Mouse (Mus musculus) embryonic facial prominence, embryonic 12.5 days (tissue): ENCODE measurements around the gene Xrcc5. TPM values are rescaled to one million over a fixed set of nuclear protein-coding genes. Genes with fewer than 3 reads are reported as not detected.

ENCODE experiments used
- ATAC-seq: fragments of 200-750 bp; cut with Nextera tagmentation; 2 replicates; pipeline ENCODE4 v1.8.0; 2017; ENCODE audit not compliant: insufficient number of reproducible peaks, insufficient read depth, low FRiP score, low TSS enrichment
- H3K27ac ChIP-seq: fragments of 300-500 bp; sonication (generic); 2 replicates; pipeline ENCODE4 v1.5.1; 2016; ENCODE audit warnings: mild to moderate bottlenecking
- H3K27me3 ChIP-seq: fragments of 300-500 bp; sonication (generic); 2 replicates; pipeline ENCODE4 v1.6.1; 2016; ENCODE audit warnings: mild to moderate bottlenecking, moderate library complexity
- H3K36me3 ChIP-seq: fragments of 300-500 bp; sonication (generic); 2 replicates; pipeline ENCODE4 v1.6.1; 2016; ENCODE audit warnings: mild to moderate bottlenecking
- H3K4me1 ChIP-seq: fragments of 300-500 bp; sonication (generic); 2 replicates; pipeline ENCODE4 v1.6.1; 2016
- H3K4me2 ChIP-seq: fragments of 300-500 bp; sonication (generic); replicated peaks from 2 replicates; pipeline ENCODE4 v1.6.1; 2016; ENCODE audit warnings: mild to moderate bottlenecking, moderate library complexity
- H3K4me3 ChIP-seq: fragments of 300-500 bp; sonication (generic); 2 replicates; pipeline ENCODE4 v1.5.1; 2016; ENCODE audit warnings: mild to moderate bottlenecking
- H3K9ac ChIP-seq: fragments of 300-500 bp; sonication (generic); 2 replicates; pipeline ENCODE4 v1.6.1; 2016; ENCODE audit warnings: mild to moderate bottlenecking, moderate library complexity
- H3K9me3 ChIP-seq: fragments of 300-500 bp; sonication (generic); 2 replicates; pipeline ENCODE4 v1.6.1; 2016; ENCODE audit warnings: mild to moderate bottlenecking, moderate library complexity
- WGBS: fragments of 180-500 bp; shearing (Covaris S2); methylation state at CpG from one replicate; pipeline ENCODE4 v1.1.7; 2016; 5-methylcytosine and 5-hydroxymethylcytosine counted together
- polyA plus RNA-seq: library from polyadenylated mRNA; unstranded; fragments of >200 nt; fragmentation: Nextera tagmentation; extraction: Ambion mirVana; gene quantifications from 2 replicates; pipeline ENCODE4 v1.2.1, GENCODE M21; 2016

Xrcc5 gene
- polyA plus RNA-seq, 1 experiment from 2014 or later, result 60.2 TPM

DNA sequence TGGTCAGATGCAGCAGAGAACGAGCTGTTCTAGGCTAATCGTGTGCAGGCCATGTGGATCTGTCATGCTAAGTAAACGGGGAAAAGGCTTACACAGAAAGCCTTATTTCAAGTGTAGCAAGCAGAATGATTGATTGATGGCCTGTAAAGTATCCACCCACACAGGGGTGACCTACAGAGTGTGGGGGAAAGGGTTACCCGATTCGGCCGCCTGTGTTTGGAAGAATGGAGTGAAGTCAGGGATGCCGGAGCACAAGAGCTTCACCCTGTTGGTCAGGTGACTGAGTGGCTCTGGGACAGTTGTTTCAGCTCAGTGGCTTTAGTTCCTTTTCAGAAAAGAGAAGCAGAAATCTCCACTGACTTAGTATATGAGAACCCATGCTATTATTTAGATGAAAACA, 9.7 kb downstream of the Xrcc5 start:
- H3K9me3 ChIP-seq, result no peaks in the 10 kb centered on the region
- peaks cover 53% of the 10 kb centered on the region for H3K36me3 ChIP-seq
- ATAC-seq, result no peak
- H3K27me3 ChIP-seq, result no peaks in the 10 kb centered on the region
- H3K27ac ChIP-seq, result no peak overlapping the region
- 81% methylated on average over 7 of the region's 7 CpGs for WGBS
- H3K9ac ChIP-seq, result no peak overlapping the region
- no peak overlapping the region for H3K4me2 ChIP-seq
- no peak overlapping the region for H3K4me3 ChIP-seq
- no peaks in the 10 kb centered on the region for H3K4me1 ChIP-seq

DNA sequence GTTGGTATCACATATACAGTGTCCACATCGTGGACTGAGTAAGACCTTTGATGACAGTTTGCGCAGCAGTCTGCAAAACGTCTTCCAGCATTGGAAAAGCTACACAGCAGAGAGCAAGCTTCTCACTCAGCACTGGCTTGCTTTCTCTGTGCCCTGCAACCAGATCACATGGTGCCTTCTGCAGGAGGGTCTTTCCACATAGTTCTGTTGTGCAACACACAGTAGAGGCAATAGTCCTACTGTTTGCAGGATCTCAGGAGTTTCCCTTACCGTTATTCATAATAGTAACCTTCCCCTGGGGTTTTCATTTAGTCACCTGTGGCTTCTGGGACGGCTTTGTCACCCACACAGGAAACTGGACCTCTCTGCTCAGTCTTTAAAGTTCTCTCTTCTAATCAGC, 13.5 kb downstream of the Xrcc5 start:
- Histone ChIP-seq H3K27ac (no peak overlapping the region), H3K4me2 (no peak overlapping the region), H3K4me3 (no peak overlapping the region), H3K9ac (no peak overlapping the region), H3K9me3 (no peaks in the 10 kb centered on the region), H3K4me1 (no peaks in the 10 kb centered on the region), H3K27me3 (no peaks in the 10 kb centered on the region), H3K36me3 (peaks cover 64% of the 10 kb centered on the region)
- ATAC-seq, result no peak
- 91% methylated on average over 5 of the region's 5 CpGs for WGBS

DNA sequence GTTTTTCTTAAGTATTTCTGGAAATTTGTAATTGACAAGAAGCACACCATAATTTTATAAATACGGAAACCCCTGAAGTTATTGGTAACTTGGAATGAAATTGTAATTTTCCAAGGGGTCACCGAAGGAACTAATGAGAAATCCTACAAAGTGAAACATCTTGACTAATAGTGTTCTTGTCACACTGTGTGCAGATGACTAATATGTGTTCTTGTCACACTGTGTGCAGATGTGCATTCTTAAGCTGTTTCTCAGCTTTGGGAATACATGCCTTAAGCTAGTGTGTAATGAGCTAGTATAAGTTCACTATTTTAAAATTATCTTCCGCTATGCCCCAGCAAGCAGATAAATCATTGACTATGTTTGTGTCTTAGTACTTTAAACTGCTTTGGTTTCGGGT, 16.0 kb downstream of the Xrcc5 start:
- no peak overlapping the region for H3K4me2 ChIP-seq
- H3K4me3 ChIP-seq, result no peak overlapping the region
- peaks cover 68% of the 10 kb centered on the region for H3K36me3 ChIP-seq
- H3K27me3 ChIP-seq, result no peaks in the 10 kb centered on the region
- H3K9ac ChIP-seq, result no peak overlapping the region
- no peak for ATAC-seq
- H3K27ac ChIP-seq, result no peak overlapping the region
- WGBS, result 95% methylated on average over 4 of the region's 4 CpGs
- H3K9me3 ChIP-seq, result no peaks in the 10 kb centered on the region
- H3K4me1 ChIP-seq, result no peaks in the 10 kb centered on the region

DNA sequence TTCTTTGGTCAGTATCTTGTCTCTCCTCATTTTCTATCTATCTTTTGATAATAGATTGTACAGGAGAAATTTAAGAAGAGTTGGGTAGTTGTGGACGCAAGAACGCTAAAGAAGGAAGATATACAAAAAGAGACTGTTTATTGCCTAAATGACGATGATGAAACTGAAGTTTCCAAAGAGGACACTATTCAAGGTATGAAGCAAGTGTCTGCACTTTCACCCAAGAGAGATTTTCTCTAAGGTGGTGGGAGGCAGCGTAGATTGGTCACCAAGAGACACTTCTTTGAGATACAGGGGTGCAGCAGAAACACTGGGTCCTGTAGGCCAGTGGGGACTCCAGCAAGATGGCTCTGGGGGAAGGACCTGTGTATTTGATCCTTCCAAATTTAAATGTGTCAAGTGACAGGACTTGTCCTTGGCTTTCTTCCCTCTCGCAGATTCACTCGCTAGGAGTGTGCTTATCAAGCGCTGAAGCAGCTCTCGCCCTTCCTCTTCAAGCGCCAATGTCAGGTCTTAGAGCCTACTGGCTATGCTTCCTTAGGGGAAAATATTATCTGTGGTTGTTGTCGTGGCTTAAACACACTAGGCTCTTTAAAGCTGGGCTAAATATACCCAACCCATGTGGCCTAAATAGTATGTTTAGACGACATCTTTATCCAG, 19.1 kb downstream of the Xrcc5 start:
- ATAC-seq, result no peak
- H3K27ac ChIP-seq, result no peak overlapping the region
- H3K9me3 ChIP-seq, result no peaks in the 10 kb centered on the region
- peaks cover 64% of the 10 kb centered on the region for H3K36me3 ChIP-seq
- H3K27me3 ChIP-seq, result no peaks in the 10 kb centered on the region
- 94% methylated on average over 11 of the region's 11 CpGs for WGBS
- H3K9ac ChIP-seq, result no peak overlapping the region
- no peak overlapping the region for H3K4me3 ChIP-seq
- H3K4me1 ChIP-seq, result no peaks in the 10 kb centered on the region
- no peak overlapping the region for H3K4me2 ChIP-seq

DNA sequence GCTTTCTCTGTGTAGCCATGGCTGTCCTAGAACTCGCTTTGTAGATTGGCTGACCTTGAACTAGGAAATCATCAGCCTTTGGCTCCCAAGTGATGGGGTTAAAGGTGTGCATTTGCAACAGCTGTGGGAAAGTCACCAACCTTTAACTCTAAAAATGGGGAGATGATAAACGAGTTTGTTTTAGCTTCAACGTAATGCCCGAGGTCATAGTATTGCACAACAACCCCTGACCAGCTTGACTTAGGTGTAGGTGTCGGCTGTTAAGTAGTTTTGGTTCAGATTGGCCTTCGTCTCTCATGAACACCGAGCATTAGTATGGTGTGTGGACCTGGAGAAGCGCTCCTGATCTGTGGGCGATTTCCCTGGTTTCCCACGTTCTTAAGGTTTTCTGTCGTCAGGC, 27.6 kb downstream of the Xrcc5 start:
- ATAC-seq, result no peak

DNA sequence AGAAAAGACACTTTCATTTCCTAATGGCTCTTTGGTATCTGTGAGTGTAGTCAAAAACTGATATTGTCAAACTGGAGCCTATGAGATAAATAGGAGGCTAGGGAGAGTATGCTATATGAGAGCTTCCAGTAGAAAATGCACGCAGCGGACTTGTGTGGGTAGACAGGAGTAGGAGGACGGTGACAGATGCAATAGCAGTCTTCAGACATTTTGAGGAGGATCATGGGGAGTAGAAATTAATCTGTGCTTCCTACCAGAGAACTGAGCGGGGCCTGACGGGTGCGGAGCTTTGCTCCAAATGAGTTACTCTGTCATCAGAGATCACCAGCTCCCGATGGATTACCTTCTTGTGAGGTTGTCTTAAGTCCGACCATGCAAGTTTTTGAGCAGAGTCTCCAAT, 29.6 kb downstream of the Xrcc5 start:
- 90% methylated on average over 8 of the region's 8 CpGs for WGBS
- no peak for ATAC-seq
- Histone ChIP-seq H3K9me3 (no peaks in the 10 kb centered on the region), H3K27ac (no peak overlapping the region), H3K36me3 (peaks cover 53% of the 10 kb centered on the region), H3K4me2 (no peak overlapping the region), H3K9ac (no peak overlapping the region), H3K4me3 (no peak overlapping the region), H3K27me3 (no peaks in the 10 kb centered on the region), H3K4me1 (no peaks in the 10 kb centered on the region)

More for the DNA sequence above, 27.6 kb downstream of the Xrcc5 start:
- Histone ChIP-seq H3K4me2 (no peak overlapping the region), H3K4me3 (no peak overlapping the region), H3K27ac (no peak overlapping the region), H3K9me3 (no peaks in the 10 kb centered on the region), H3K9ac (no peak overlapping the region), H3K4me1 (no peaks in the 10 kb centered on the region), H3K27me3 (no peaks in the 10 kb centered on the region), H3K36me3 (peaks cover 54% of the 10 kb centered on the region)
- 91% methylated on average over 11 of the region's 11 CpGs for WGBS

DNA sequence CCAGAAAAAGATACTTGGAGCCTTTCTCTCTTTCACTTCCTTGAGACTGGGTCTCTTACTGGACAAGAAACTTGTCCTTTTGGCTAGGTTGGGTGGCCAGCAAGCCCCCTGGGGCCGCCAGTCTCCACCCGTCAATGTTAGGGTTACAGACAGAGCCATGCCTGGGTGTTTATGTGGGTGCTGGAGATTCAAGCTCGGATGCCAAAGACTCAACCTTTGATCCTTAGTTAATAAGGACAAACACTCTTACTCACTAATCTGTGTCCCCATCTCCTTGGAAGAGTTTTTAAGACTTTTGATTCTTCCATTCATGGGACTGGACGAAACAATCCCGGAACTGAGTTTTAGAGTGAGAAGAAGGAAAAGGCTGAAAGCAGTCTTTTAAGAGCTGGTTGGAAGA, 31.1 kb downstream of the Xrcc5 start:
- WGBS, result 89% methylated on average over 5 of the region's 5 CpGs
- ATAC-seq, result no peak
- peaks cover 60% of the 10 kb centered on the region for H3K36me3 ChIP-seq
- no peak overlapping the region for H3K4me2 ChIP-seq
- H3K9me3 ChIP-seq, result no peaks in the 10 kb centered on the region
- no peak overlapping the region for H3K27ac ChIP-seq
- no peaks in the 10 kb centered on the region for H3K4me1 ChIP-seq
- no peaks in the 10 kb centered on the region for H3K27me3 ChIP-seq
- H3K4me3 ChIP-seq, result no peak overlapping the region
- H3K9ac ChIP-seq, result no peak overlapping the region

DNA sequence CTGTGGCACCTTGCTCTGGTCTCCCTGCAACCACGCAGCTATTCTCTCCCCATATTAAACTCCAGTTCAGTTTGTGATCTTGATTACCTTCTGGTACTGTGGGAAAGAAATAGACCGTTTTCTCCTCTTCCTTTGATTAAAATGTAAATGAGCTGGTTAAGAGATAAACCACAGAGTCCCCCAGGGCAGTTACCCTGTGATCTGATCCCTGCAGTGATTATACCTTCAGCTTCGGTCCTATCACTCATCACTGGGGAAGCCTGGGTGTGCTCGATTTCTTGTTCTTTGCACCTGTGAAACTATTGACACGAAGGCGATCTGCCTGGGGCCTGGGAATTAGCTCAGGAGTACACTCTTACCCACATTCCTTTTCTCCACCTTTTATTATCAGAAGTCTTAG, 40.7 kb downstream of the Xrcc5 start:
- Histone ChIP-seq H3K9me3 (no peaks in the 10 kb centered on the region), H3K36me3 (peaks cover 66% of the 10 kb centered on the region), H3K27me3 (no peaks in the 10 kb centered on the region), H3K27ac (no peak overlapping the region), H3K4me2 (no peak overlapping the region), H3K9ac (no peak overlapping the region), H3K4me3 (no peak overlapping the region), H3K4me1 (no peaks in the 10 kb centered on the region)
- 76% methylated on average over 6 of the region's 6 CpGs for WGBS
- ATAC-seq, result no peak

DNA sequence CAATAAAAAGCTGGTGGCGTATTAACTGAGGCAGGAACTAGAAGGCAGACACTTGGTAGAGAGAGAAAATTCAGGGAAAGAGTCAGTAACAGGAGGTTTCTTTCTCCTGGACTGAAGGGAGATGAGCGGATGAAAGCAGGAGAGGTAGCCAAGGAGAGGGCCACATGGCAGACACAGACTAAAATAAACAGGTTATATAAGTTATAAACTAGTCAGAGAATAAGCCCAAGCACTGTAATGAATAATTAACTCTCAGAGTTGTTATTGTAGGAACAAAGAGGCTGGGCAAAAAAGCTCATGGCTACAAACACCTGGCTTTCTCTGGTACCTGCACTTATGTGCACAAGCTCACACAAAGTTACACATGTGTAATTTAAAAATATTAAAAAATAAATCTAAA, 47.6 kb downstream of the Xrcc5 start:
- no peak for ATAC-seq
- Histone ChIP-seq H3K9ac (no peak overlapping the region), H3K4me2 (no peak overlapping the region), H3K27me3 (no peaks in the 10 kb centered on the region), H3K27ac (no peak overlapping the region), H3K36me3 (peaks cover 51% of the 10 kb centered on the region), H3K4me3 (no peak overlapping the region), H3K4me1 (no peaks in the 10 kb centered on the region), H3K9me3 (no peaks in the 10 kb centered on the region)
- 84% methylated on average over 2 of the region's 2 CpGs for WGBS

DNA sequence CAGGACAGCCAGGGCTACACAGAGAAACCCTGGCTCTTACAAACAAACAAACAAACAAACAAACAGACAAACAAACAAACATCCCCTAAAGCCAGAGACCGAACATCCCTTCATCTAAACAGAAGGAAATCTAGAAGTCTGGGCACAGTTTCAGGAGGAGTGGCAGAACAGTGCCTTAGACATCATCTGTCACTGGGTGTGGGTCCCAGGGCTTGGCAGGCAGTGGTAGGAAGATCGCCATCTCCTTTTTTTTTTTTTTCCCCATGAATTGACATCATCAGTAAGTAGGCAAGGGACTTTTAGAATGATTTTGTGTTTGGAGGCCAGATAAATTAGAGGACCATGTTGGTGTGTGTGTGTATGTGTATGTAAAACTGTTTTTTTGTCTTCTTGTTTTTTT, 51.0 kb downstream of the Xrcc5 start:
- Histone ChIP-seq H3K4me2 (no peak overlapping the region), H3K9me3 (no peaks in the 10 kb centered on the region), H3K27ac (no peak overlapping the region), H3K4me3 (no peak overlapping the region), H3K4me1 (no peaks in the 10 kb centered on the region), H3K9ac (no peak overlapping the region), H3K36me3 (peaks cover 44% of the 10 kb centered on the region), H3K27me3 (no peaks in the 10 kb centered on the region)
- 95% methylated on average over 2 of the region's 2 CpGs for WGBS
- ATAC-seq, result no peak

DNA sequence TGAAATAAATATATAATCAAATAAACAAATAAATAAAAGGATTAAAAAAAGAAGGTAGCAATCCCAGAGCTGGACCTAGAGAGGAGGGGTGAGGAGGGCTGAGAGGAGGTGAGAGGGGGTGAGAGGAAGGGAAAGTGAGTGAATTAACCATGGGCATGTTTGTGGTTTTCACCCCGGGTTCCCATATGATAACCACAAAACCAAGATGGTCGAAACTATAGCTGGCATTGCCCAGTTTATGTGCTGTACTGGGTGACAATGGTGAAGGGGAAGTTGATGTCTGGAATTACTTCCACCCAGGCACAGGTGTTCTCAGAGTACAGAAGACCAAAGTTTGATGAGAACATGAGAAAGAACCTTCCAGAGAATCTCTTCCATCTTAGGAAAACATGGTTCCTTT, 52.2 kb downstream of the Xrcc5 start:
- Histone ChIP-seq H3K27ac (no peak overlapping the region), H3K4me3 (no peak overlapping the region), H3K4me1 (no peaks in the 10 kb centered on the region), H3K27me3 (no peaks in the 10 kb centered on the region), H3K4me2 (no peak overlapping the region), H3K9ac (no peak overlapping the region), H3K9me3 (no peaks in the 10 kb centered on the region), H3K36me3 (peaks cover 37% of the 10 kb centered on the region)
- 91% methylated on average over 2 of the region's 2 CpGs for WGBS
- ATAC-seq, result no peak

DNA sequence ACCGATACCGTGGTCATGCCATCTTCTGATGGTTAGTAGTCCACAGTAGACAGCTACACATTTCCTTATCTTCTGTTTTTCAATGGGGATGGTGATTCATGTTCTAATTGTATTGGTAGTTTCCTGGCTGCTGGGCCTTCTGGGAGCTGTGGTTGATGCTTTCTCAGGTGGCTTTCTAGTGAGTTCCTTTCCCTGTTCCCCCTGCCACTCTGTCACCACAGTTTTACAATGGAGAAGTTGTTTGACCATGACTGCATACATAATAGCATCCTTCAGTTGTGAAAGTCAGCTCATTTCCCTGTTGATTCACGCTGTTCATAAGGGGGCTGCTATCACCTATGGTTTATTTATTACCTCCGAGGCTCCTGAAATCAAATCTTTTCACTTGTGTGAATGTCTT, 53.6 kb downstream of the Xrcc5 start:
- H3K4me2 ChIP-seq, result no peak overlapping the region
- no peak overlapping the region for H3K4me3 ChIP-seq
- 94% methylated on average over 4 of the region's 4 CpGs for WGBS
- ATAC-seq, result no peak
- peaks cover 41% of the 10 kb centered on the region for H3K36me3 ChIP-seq
- no peak overlapping the region for H3K27ac ChIP-seq
- no peaks in the 10 kb centered on the region for H3K9me3 ChIP-seq
- H3K4me1 ChIP-seq, result no peaks in the 10 kb centered on the region
- no peaks in the 10 kb centered on the region for H3K27me3 ChIP-seq
- no peak overlapping the region for H3K9ac ChIP-seq

DNA sequence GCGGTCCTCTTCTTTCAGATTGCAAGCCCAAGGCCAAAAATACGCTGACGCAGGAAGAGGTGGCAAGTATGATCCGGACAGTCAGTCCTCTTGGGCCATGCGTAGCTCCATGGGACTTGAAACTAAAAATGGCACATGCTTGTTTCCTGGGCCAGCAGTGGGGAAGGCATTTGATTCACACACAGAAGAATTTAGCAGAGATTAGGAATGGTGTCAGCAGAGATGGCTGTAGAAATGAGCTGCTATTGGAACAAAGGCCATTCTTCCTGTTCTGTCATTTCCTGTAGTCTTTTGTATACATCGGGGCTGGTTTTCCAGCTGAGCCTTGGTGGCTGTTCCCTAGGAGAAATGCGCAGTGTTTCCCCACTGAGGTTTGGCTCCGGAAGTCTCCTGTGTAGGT, 57.4 kb downstream of the Xrcc5 start:
- 88% methylated on average over 8 of the region's 8 CpGs for WGBS

More for the DNA sequence above, 57.4 kb downstream of the Xrcc5 start:
- H3K4me1 ChIP-seq, result no peaks in the 10 kb centered on the region
- no peaks in the 10 kb centered on the region for H3K9me3 ChIP-seq
- ATAC-seq, result no peak
- H3K4me2 ChIP-seq, result no peak overlapping the region
- H3K9ac ChIP-seq, result no peak overlapping the region
- H3K36me3 ChIP-seq, result peaks cover 13% of the 10 kb centered on the region; the same call in 1 of the 2 replicates
- no peaks in the 10 kb centered on the region for H3K27me3 ChIP-seq
- H3K27ac ChIP-seq, result no peak overlapping the region
- H3K4me3 ChIP-seq, result no peak overlapping the region
